Mouse (Mus musculus) liver, adult (tissue): ENCODE data around the gene Fkbp10.

Experiments
- GATA4 ChIP-seq: IDR thresholded peaks from 2 replicates; pipeline ENCODE4 v1.6.1; 2014; ENCODE audit warnings: mild to moderate bottlenecking, low read length; ENCODE audit not compliant: insufficient replicate concordance

Fkbp10 gene

GRCm38 (mm10) chr11:100426820-100427219 is 11.3 kb downstream of the Fkbp10 start:
- no peak for TF ChIP-seq GATA4

- no peak for TF ChIP-seq GATA4
Measured at GRCm38 (mm10) chr11:100428612-100429199, 13.2 kb downstream of the Fkbp10 start.

- no peak for TF ChIP-seq GATA4
Measured at GRCm38 (mm10) chr11:100430052-100430451, 14.6 kb downstream of the Fkbp10 start.

- TF ChIP-seq GATA4, result no peak
Measured at GRCm38 (mm10) chr11:100432002-100432401, 16.5 kb downstream of the Fkbp10 start.

- TF ChIP-seq GATA4, result no peak
Measured at GRCm38 (mm10) chr11:100435678-100436246, 20.3 kb downstream of the Fkbp10 start.

- no peak for TF ChIP-seq GATA4
Measured at GRCm38 (mm10) chr11:100437901-100438300, 22.4 kb downstream of the Fkbp10 start.

- no peak for TF ChIP-seq GATA4
Measured at GRCm38 (mm10) chr11:100440691-100441522, 25.4 kb downstream of the Fkbp10 start.

GRCm38 (mm10) chr11:100441797-100442196 is 26.3 kb downstream of the Fkbp10 start, which contains the start of the genes Nt5c3b and Klhl10:
TSS of gene Nt5c3b (minus strand) at chr11:100441808.
TSS of gene Klhl10 (plus strand) at chr11:100441917.
- no peak for TF ChIP-seq GATA4

GRCm38 (mm10) chr11:100442625-100443024 is 27.1 kb downstream of the Fkbp10 start:
- TF ChIP-seq GATA4, result no peak

GRCm38 (mm10) chr11:100457247-100457646 is 41.8 kb downstream of the Fkbp10 start:
- no peak for TF ChIP-seq GATA4

GRCm38 (mm10) chr11:100457711-100458110 is 42.2 kb downstream of the Fkbp10 start:
- no peak for TF ChIP-seq GATA4

- no peak for TF ChIP-seq GATA4
Measured at GRCm38 (mm10) chr11:100462699-100463098, 47.2 kb downstream of the Fkbp10 start.

- TF ChIP-seq GATA4, result no peak
Measured at GRCm38 (mm10) chr11:100465229-100465792, 49.8 kb downstream of the Fkbp10 start.

- TF ChIP-seq GATA4, result no peak
Measured at GRCm38 (mm10) chr11:100465833-100466232, 50.3 kb downstream of the Fkbp10 start.

GRCm38 (mm10) chr11:100471352-100472196 is 56.1 kb downstream of the Fkbp10 start:
- TF ChIP-seq GATA4, result no peak
